ENCODE assay signal across 8 mouse cellular contexts in the genomic region with DNA sequence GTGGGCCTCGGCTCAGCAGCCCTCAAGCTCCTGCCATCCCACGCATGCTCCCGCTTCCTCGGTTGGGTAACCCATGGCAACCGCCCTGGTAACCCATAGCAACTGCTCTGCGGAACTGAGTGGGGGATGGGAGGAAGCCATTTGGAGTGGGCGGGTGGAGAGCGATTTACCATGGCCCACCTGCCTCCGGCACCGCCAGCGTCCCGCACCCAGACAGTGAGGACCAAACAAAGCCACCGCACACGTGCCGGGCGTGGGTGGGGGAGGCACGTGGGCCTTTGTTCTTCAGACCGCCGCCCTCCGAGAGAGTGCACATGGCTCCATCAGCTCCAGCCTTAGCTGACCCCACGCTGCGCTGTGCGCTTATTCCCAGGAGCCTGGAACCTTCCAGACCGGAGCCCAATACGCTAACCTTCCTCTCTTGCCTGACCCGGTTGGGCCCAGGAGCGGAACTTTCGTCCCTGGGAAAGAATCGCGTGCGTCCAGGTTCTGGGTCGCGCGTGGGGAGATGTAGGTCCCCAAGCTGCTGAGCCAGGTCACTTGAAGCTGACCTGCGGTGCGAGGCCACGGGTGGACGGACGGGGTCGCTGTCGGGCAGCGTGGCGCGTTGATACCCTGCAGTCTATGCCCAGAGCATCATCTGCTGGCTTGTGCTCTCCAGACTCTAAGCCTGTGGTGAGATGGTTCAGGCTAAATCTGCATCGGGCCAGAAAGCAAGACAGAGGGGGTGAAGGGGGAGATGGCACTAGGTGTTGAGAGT.
DNase-seq lines count a peak whose midpoint lies in the region; ATAC-seq lines count a peak whose summit lies in the region.

No protein-coding gene starts in this region.

- H3K9ac ChIP-seq in embryonic facial prominence, embryonic 11.5 days (replicated peaks; ENCODE audit: low read length): peak overlapping the region; percentile 75
- H3K9ac ChIP-seq in midbrain, embryonic 11.5 days (ENCODE audit: low read length): peak overlapping the region; percentile 75

- H3K36me3 ChIP-seq in embryonic facial prominence, embryonic 11.5 days (replicated peaks; ENCODE audit: control insufficient read depth, insufficient read depth, low read depth, low read length): no peaks in the 10 kb centered on the region
- no peaks in the 10 kb centered on the region for H3K36me3 ChIP-seq in midbrain, embryonic 11.5 days (ENCODE audit: control insufficient read depth, insufficient read depth, low read length)

- H3K4me2 ChIP-seq in embryonic facial prominence, embryonic 11.5 days (ENCODE audit: low read depth, low read length): peak overlapping the region; percentile 92
- peak overlapping the region; percentile 78 for H3K4me2 ChIP-seq in midbrain, embryonic 11.5 days

- DNase-seq in adrenal gland, postnatal 14 days: peak; percentile 91
- peak; percentile 92 for DNase-seq in embryonic facial prominence, embryonic 11.5 days (ENCODE audit: low spot score)
- DNase-seq in heart, adult 18-20 months: peak; percentile 69 to 84
- DNase-seq in kidney, adult 11 months: peak; percentile 53
- peak; percentile 97 for DNase-seq in left cerebral cortex, postnatal 4 days
- DNase-seq in midbrain, embryonic 11.5 days (ENCODE audit: low spot score, missing footprints): peak; percentile 99
- DNase-seq in right cerebral cortex, postnatal 4 days: peak; percentile 96
- DNase-seq in urinary bladder, postnatal 4 days (ENCODE audit: low spot score in 2 of 2): peak; percentile 70 to 82

- H3K4me1 ChIP-seq in embryonic facial prominence, embryonic 11.5 days (ENCODE audit: control insufficient read depth, insufficient read depth, low read length): no peaks in the 10 kb centered on the region
- peaks cover 9% of the 10 kb centered on the region; the same call in 1 of the 2 replicates for H3K4me1 ChIP-seq in midbrain, embryonic 11.5 days (ENCODE audit: control insufficient read depth, insufficient read depth, low read length)

- no peaks in the 10 kb centered on the region for H3K9me3 ChIP-seq in embryonic facial prominence, embryonic 11.5 days (replicated peaks; ENCODE audit: control insufficient read depth, low read length)
- H3K9me3 ChIP-seq in midbrain, embryonic 11.5 days (ENCODE audit: control insufficient read depth, low read length): no peaks in the 10 kb centered on the region

- H3K27me3 ChIP-seq in embryonic facial prominence, embryonic 11.5 days (ENCODE audit: control insufficient read depth, insufficient read depth, low read length): no peaks in the 10 kb centered on the region
- no peaks in the 10 kb centered on the region for H3K27me3 ChIP-seq in midbrain, embryonic 11.5 days (ENCODE audit: control insufficient read depth, insufficient read depth, low read length)

- peak overlapping the region; percentile 54 for H3K4me3 ChIP-seq in embryonic facial prominence, embryonic 11.5 days (ENCODE audit: low read depth, low read length)
- H3K4me3 ChIP-seq in midbrain, embryonic 11.5 days (ENCODE audit: low read depth, low read length): peak overlapping the region; percentile 35

- intact Hi-C loops in left cerebral cortex, postnatal 4 days (cut with DNase I): no loop called here

- ATAC-seq in embryonic facial prominence, embryonic 11.5 days (replicated peaks; ENCODE audit: insufficient number of reproducible peaks, low FRiP score, low TSS enrichment, low read depth): peak; percentile 90
- ATAC-seq in midbrain, embryonic 11.5 days (ENCODE audit: low FRiP score): peak; percentile 96

- H3K27ac ChIP-seq in embryonic facial prominence, embryonic 11.5 days (replicated peaks; ENCODE audit: low read depth, low read length): peak overlapping the region; percentile 78
- H3K27ac ChIP-seq in midbrain, embryonic 11.5 days (ENCODE audit: low read depth, low read length): peak overlapping the region; percentile 95

- under 1% methylated on average over 45 of the region's 45 CpGs for WGBS in embryonic facial prominence, embryonic 11.5 days
- under 1% methylated on average over 45 of the region's 45 CpGs for WGBS in midbrain, embryonic 11.5 days

Comparison
In these comparisons a context has a peak if more than half of its experiments do, and no peak if none do; other contexts are left out.
1. Peak in every context shown above with its lines: DNase-seq, ATAC-seq, H3K4me3 ChIP-seq and H3K27ac ChIP-seq.